Mouse (Mus musculus) liver, embryonic 16.5 days (tissue): Measurements from ENCODE around the gene Nsun2. TPM values are rescaled to one million over a fixed set of nuclear protein-coding genes. Genes with fewer than 3 reads are reported as not detected.

Source experiments
- ATAC-seq: fragments of 200-750 bp; cut with Nextera tagmentation; 2 replicates; pipeline ENCODE4 v1.8.0; 2017; ENCODE audit warnings: low read depth, mild to moderate bottlenecking, moderate number of reproducible peaks, moderate library complexity
- H3K27ac ChIP-seq: fragments of 300-500 bp; sonication (generic); 2 replicates; pipeline ENCODE4 v1.5.1; 2014; ENCODE audit warnings: mild to moderate bottlenecking, low read length
- H3K27me3 ChIP-seq: fragments of 300-500 bp; sonication (generic); 2 replicates; pipeline ENCODE4 v1.6.1; 2014; ENCODE audit warnings: low read depth, low read length, mixed read lengths; ENCODE audit not compliant: control insufficient read depth, insufficient read depth
- H3K36me3 ChIP-seq: fragments of 300-500 bp; sonication (generic); 2 replicates; pipeline ENCODE4 v1.6.1; 2014; ENCODE audit warnings: mild to moderate bottlenecking; ENCODE audit not compliant: control insufficient read depth, insufficient read depth
- H3K4me1 ChIP-seq: fragments of 300-500 bp; sonication (generic); 2 replicates; pipeline ENCODE4 v1.6.1; 2014; ENCODE audit warnings: low read depth, low read length, mixed read lengths; ENCODE audit not compliant: control insufficient read depth
- H3K4me2 ChIP-seq: fragments of 300-500 bp; sonication (generic); 2 replicates; pipeline ENCODE4 v1.6.1; 2014; ENCODE audit warnings: low read depth, low read length, mixed read lengths
- H3K4me3 ChIP-seq: fragments of 300-500 bp; sonication (generic); 2 replicates; pipeline ENCODE4 v1.5.1; 2014; ENCODE audit warnings: low read depth, mild to moderate bottlenecking, low read length
- H3K9ac ChIP-seq: fragments of 300-500 bp; sonication (generic); 2 replicates; pipeline ENCODE4 v1.6.1; 2014; ENCODE audit warnings: low read depth, low read length
- H3K9me3 ChIP-seq: fragments of 300-500 bp; sonication (generic); replicated peaks from 2 replicates; pipeline ENCODE4 v1.6.1; 2016; ENCODE audit warnings: low read length; ENCODE audit not compliant: control insufficient read depth
- WGBS: fragments of 180-500 bp; shearing (Covaris S2); extraction: QIAGEN DNeasy Blood & Tissue Kit; methylation state at CpG from one replicate; pipeline ENCODE4 v1.1.7; 2014; ENCODE audit not compliant: insufficient replicate concordance; 5-methylcytosine and 5-hydroxymethylcytosine counted together
- polyA plus RNA-seq: library from polyadenylated mRNA; unstranded; fragments of >200 nt; fragmentation: Nextera tagmentation; extraction: Ambion mirVana; gene quantifications from 2 replicates; pipeline ENCODE4 v1.2.1, GENCODE M21; 2015

The Nsun2 gene
- polyA plus RNA-seq, 1 experiment from 2014 or later: 71.2 TPM

DNA sequence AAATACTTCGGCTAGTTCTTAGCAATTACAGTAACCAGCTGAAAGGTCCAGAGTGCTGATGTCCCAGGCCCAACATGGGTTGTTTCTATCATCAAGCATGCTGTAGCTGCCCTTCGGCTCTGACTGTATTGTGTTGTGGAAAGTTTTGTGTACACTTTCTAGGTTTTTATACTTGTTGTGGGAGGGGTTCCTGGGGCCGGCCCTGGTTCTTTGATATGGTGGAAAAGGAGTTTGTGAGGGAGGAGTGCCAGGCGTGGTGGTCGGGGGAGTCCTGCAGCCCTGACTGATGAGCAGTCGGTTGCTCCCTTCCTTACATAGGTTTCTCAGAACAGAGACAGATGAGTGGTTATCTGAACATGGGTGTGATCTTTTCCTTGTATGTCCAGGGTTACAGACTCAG lies 103.3 kb downstream of the Nsun2 start:
- no peak for ATAC-seq
- Histone ChIP-seq H3K4me1 (no peaks in the 10 kb centered on the region; the same call in 1 of the 2 replicates), H3K27me3 (no peaks in the 10 kb centered on the region), H3K36me3 (peaks cover 33% of the 10 kb centered on the region), H3K4me3 (no peak overlapping the region), H3K4me2 (no peak overlapping the region), H3K9me3 (no peaks in the 10 kb centered on the region), H3K27ac (no peak overlapping the region), H3K9ac (no peak overlapping the region)
- WGBS: 57% methylated on average over 6 of the region's 6 CpGs

DNA sequence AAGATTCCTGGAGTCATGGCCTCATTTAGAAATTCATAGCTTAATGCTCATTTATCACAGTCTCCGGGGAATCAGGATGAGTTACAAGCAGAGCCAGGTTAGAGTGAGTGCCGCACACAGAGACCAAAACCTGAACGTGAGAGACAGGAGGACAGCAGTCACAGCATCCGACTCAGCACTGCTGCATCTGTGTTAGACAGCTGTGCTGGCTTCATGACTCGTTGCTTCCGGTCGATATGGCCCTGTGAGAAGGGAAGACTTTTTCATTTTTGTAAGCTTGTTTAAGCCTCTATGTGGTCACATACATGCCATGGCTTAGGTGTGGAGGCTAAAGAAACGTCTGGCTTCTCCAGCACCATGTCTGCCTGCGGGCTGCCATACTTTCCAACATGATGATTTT lies 104.1 kb downstream of the Nsun2 start:
- Histone ChIP-seq H3K4me2 (no peak overlapping the region), H3K9me3 (no peaks in the 10 kb centered on the region), H3K36me3 (peaks cover 29% of the 10 kb centered on the region), H3K9ac (no peak overlapping the region), H3K27ac (peak overlapping the region; percentile 54), H3K4me1 (no peaks in the 10 kb centered on the region; the same call in 1 of the 2 replicates), H3K27me3 (no peaks in the 10 kb centered on the region), H3K4me3 (no peak overlapping the region)
- WGBS: 66% methylated on average over 9 of the region's 9 CpGs
- no peak for ATAC-seq

DNA sequence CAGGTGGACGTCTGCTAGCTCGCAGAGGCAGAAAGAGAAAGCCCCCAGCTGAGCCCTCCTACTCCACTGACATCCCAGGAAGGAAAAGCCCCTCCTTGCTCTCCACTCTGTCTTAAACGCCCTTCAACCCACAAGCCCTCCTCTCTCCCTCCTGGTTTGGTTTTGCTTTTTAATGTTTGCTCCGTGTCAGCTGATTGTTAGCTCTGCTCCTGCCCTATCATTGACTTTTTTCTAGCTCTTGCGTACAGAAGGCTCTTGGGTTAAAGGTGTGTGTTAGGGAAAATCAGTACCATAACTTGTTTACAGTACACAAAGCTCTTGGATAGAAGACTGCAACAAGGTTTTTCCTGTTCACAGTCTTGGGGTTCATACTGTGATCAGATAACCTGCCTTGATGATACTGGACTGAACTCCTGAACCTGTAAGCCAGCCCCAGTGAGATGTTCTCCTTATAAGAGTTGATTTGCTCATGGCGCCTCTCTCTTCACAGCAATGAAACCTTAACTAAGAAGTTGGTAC lies 104.6 kb downstream of the Nsun2 start:
- no peaks in the 10 kb centered on the region for H3K27me3 ChIP-seq
- no peak overlapping the region for H3K4me3 ChIP-seq
- ATAC-seq: peak; percentile 66
- peak overlapping the region; percentile 54; the same call in 1 of the 2 replicates for H3K27ac ChIP-seq
- 61% methylated on average over 6 of the region's 6 CpGs for WGBS
- H3K36me3 ChIP-seq: peaks cover 27% of the 10 kb centered on the region
- H3K9me3 ChIP-seq: no peaks in the 10 kb centered on the region
- H3K4me2 ChIP-seq: no peak overlapping the region
- no peak overlapping the region for H3K9ac ChIP-seq
- no peaks in the 10 kb centered on the region; the same call in 1 of the 2 replicates for H3K4me1 ChIP-seq

DNA sequence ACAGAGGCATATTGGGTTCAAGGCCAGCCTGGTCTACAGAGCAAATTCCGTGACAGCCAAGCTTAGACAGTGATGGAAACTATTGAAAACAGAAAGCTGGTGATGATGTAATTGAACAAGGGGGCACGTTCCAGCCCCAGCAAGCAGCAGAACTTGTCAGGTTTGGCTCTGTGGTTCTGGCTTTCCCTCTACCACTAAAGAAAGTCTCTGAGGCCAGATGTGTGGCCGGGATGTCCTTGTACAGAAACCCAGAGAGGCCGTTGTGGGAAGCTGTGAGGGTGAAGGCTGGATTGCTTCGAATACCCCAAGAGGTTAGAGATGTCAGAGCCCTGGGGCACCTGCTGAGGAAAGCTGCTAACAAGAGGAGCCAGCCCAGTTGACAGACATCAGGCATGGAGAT lies 105.7 kb downstream of the Nsun2 start:
- WGBS: 77% methylated on average over 5 of the region's 5 CpGs
- H3K27ac ChIP-seq: no peak overlapping the region
- no peak for ATAC-seq

GRCm38 (mm10) chr13:69640126-69640525 lies 106.6 kb downstream of the Nsun2 start:
- 77% methylated on average over 4 of the region's 4 CpGs for WGBS
- no peak overlapping the region for H3K4me2 ChIP-seq
- no peak overlapping the region for H3K27ac ChIP-seq
- H3K9me3 ChIP-seq: no peaks in the 10 kb centered on the region
- no peak overlapping the region for H3K9ac ChIP-seq
- no peak for ATAC-seq
- peaks cover 2% of the 10 kb centered on the region; the same call in 1 of the 2 replicates for H3K4me1 ChIP-seq
- H3K4me3 ChIP-seq: no peak overlapping the region
- peaks cover 10% of the 10 kb centered on the region for H3K36me3 ChIP-seq
- no peaks in the 10 kb centered on the region for H3K27me3 ChIP-seq

More for the DNA sequence above, 105.7 kb downstream of the Nsun2 start:
- Histone ChIP-seq H3K9ac (no peak overlapping the region), H3K9me3 (no peaks in the 10 kb centered on the region), H3K4me1 (peaks cover 2% of the 10 kb centered on the region; the same call in 1 of the 2 replicates), H3K27me3 (no peaks in the 10 kb centered on the region), H3K4me2 (no peak overlapping the region), H3K4me3 (no peak overlapping the region), H3K36me3 (peaks cover 17% of the 10 kb centered on the region)

DNA sequence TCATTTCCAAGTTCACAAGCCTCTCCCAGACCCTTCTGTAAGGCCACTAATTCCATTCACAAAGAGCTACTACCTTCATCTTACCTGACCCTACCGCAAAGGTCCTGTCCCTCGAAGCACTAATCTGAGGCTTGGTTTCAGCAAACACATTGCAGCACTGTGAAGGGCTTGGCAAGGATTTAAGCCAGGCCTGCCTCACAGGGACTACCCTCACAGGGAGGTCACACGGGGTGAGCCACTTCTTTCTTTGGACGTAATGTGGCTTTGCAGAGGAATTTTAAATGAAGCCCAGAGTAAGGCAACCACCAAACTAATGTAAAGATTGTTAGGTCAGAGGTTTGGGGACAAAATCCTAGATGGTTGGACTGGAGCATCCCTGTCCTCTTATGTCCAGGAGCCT lies 107.0 kb downstream of the Nsun2 start:
- Histone ChIP-seq H3K9me3 (no peaks in the 10 kb centered on the region), H3K4me1 (peaks cover 2% of the 10 kb centered on the region; the same call in 1 of the 2 replicates), H3K36me3 (peaks cover 6% of the 10 kb centered on the region), H3K4me2 (no peak overlapping the region), H3K27ac (no peak overlapping the region), H3K9ac (no peak overlapping the region), H3K27me3 (no peaks in the 10 kb centered on the region), H3K4me3 (no peak overlapping the region)
- 75% methylated on average over 4 of the region's 4 CpGs for WGBS
- ATAC-seq: no peak

GRCm38 (mm10) chr13:69641017-69641416 lies 107.5 kb downstream of the Nsun2 start:
- Histone ChIP-seq H3K4me3 (no peak overlapping the region), H3K9ac (no peak overlapping the region), H3K27me3 (no peaks in the 10 kb centered on the region), H3K36me3 (0 out of 2 replicates have a peak, but pooled peaks cover 3% of the 10 kb centered on the region), H3K4me2 (no peak overlapping the region), H3K4me1 (peaks cover 2% of the 10 kb centered on the region; the same call in 1 of the 2 replicates), H3K9me3 (no peaks in the 10 kb centered on the region), H3K27ac (no peak overlapping the region)
- 56% methylated on average over 3 of the region's 3 CpGs for WGBS
- ATAC-seq: no peak

- Histone ChIP-seq H3K4me1 (peaks cover 2% of the 10 kb centered on the region; the same call in 1 of the 2 replicates), H3K27me3 (no peaks in the 10 kb centered on the region), H3K4me2 (no peak overlapping the region), H3K9ac (no peak overlapping the region), H3K9me3 (no peaks in the 10 kb centered on the region), H3K36me3 (0 out of 2 replicates have a peak, but pooled peaks cover 3% of the 10 kb centered on the region), H3K27ac (no peak overlapping the region), H3K4me3 (no peak overlapping the region)
- ATAC-seq: no peak
- whole genome bisulfite sequencing: 56% methylated on average over 5 of the region's 5 CpGs
Observed at GRCm38 (mm10) chr13:69642656-69643216, 109.2 kb downstream of the Nsun2 start.

DNA sequence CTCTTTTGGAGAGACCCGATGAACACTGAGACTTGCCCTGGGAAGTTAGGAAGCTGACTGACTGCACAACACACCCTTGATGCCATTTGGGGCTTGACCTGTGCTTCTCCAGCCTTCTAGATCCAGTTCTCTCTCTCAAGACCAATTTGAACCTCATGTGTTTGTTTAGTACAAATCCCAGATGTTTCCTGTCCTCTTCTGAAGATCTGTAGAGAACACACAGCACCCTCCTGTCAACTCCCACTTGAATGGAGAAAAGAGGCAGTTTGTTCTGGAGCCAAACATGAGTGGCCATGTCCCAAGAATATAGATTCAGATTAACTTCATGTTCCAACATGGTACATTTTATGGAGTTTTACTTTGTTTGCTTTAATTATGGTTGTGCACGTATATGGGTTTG lies 110.4 kb downstream of the Nsun2 start:
- H3K9me3 ChIP-seq: no peaks in the 10 kb centered on the region
- H3K4me1 ChIP-seq: peaks cover 2% of the 10 kb centered on the region; the same call in 1 of the 2 replicates
- no peak overlapping the region for H3K4me3 ChIP-seq
- 65% methylated on average over 2 of the region's 2 CpGs for WGBS
- ATAC-seq: no peak
- H3K4me2 ChIP-seq: no peak overlapping the region
- no peaks in the 10 kb centered on the region for H3K27me3 ChIP-seq
- no peak overlapping the region for H3K9ac ChIP-seq
- 0 out of 2 replicates have a peak, but pooled peaks cover 3% of the 10 kb centered on the region for H3K36me3 ChIP-seq
- H3K27ac ChIP-seq: no peak overlapping the region
